Mouse (Mus musculus) layer of hippocampus, postnatal 25 days (tissue): ENCODE measurements around the gene Spata32. TPM values are rescaled to one million over a fixed set of nuclear protein-coding genes. Genes with fewer than 3 reads are reported as not detected.

Source experiments
- DNase-seq, 2 experiments: peaks; one replicate each; pipeline ENCODE4 v3.0.0; 2022; ENCODE audit warnings: mixed read lengths in 2 of 2, low spot score in 1 of 2; ENCODE audit errors: extremely low spot score in 1 of 2
- total RNA-seq, 2 experiments: library from RNA; stranded (reverse); gene quantifications; 2 replicates each; pipeline ENCODE4 v1.2.3; 2021

Gene Spata32
- total RNA-seq: 1 to 10 TPM in 1 of 2 experiments, under 1 TPM in 1; 0.81 to 1.7 TPM

DNA sequence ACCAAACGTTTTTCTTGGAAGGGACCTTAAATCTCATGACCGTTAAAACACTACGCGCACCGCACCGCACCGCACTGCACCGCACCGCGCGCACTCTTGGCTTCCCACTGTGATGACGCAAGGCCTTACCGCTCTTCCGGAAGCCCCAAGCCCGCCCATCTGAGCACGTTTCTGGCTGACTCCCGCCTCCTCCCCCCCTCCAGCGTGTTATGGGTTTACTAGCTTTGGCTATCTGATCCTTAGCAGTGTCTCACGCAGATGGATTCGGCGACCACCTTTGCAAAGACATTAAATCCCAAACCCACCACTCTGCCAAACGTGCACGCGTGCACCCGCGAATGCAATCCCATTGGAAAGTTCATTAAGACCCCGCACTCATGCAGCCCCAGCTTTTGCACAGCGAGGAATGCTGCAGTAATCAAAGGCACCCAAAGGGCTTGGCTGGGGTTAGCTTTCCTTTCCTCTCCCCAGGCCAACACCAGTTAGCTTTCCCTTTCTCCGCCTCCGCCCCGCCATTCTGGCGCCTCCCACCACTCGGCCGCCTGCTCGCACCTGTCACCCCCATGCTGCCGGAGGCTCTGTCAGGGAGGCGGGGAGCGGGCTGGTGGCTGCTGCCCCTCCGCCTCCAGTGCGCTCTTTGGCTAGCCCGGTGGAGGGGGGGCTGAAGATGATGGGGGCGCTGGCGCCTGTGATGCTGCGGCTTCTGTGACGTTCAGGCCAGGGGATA lies at the start of gene Spata32:
Spata32 (minus strand) TSS at position 643 of the 727 bp plus-strand sequence.
- DNase-seq: peak; percentile 48 to 53

- DNase-seq: peak; percentile 91 to 93
These were observed 49.4 kb upstream of the Spata32 start, which contains the start of gene Map3k14 for GRCm38 (mm10) chr11:103267346-103268219. TSS of gene Map3k14 (minus strand) at chr11:103267472.

DNA sequence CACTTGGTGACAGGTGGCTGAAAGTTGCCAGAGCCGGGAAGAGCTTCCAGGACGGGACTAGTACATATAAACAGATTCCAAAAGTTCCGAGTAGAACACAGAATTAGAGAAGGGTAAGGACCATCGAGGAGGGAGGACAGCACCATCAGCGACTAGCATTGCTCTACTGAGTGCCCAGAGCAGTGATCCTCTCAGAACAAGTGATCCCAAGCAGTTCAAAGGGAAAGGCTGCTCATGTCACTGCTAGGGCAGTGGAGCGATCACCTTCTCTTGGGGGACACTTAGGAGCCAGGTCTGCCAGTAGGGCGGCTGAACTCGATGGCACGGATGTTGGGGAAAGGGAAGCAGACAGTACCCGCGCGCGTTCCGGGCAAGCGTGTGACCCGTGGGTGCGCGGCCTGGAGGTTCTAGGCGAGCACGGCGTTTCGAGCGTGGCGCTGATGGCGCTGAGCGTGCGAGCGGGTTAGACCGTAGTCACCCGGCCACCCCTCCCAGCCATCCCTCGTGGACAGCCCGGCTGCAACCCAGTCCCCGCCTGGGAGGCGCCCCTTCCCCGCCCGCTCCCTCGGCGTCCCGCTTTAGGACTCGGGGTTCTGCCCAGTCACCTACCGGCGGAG lies 48.6 kb upstream of the Spata32 start:
- DNase-seq: no peak

- DNase-seq: no peak
These were observed 47.6 kb upstream of the Spata32 start for GRCm38 (mm10) chr11:103265856-103266255.

DNA sequence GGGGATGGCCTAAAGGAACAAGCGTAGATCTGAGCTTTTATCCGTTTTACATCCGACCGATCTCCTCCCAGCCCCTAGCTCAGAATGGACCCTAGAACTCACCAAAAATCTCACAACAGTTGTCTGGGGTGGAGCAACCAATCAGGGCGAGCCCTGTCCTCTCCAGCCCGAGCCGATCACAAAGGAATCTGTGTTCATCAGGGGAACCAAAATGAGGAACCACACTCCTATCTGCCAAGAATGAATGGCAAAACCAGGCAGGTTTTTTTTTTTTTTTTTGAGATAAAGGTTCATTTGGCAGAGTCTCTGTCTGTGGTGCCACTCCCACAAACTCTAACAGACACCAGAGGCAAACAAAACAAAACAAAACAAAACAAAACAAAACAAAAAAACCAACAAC lies 47.0 kb upstream of the Spata32 start:
- no peak for DNase-seq

DNA sequence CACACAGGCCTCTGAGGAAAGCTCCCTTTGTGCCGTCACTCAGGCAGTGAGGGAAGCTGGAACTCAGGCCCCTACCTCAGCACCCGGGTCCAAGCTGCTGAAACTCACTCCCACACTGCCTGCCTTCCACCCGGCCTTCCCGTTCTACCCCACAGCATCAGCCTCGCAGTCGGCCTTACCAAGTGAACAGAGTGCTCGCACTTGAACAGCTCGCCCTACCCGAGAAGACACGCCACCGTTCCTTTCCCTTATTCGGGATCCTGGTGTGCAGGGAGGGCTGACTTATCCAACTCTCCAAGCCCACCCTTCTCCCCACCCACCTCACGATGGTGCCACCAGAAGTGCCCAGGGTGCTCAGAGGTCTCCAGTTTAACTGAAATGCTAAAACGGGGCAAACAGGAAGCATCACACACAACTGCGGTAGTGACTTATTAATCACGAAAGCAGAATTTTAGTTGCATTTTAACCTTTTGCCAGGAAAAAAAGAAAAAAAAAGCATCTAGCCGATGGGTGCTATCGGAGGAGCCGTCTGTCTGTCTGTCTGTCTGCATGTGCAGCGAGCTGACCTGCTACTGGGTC lies 46.3 kb upstream of the Spata32 start:
- no peak for DNase-seq

DNA sequence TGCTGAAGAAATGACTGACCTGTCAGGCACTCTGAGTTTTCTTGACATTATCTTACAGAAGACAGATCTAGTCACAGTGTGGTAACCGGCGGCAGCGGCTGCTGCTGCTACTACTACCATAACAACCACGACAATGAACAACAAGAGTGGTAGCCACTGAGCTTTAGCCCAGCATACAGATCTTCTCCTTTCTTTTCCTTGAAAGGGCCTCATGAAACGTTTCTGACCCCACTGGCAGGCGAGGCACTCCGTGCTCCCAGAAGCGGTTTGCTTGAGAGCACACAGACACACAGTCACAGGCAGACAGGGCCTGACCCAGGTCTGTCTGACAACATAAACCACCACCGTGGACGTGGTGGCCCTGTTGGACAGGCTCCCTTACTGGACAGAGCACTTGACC lies 45.3 kb upstream of the Spata32 start:
- DNase-seq: no peak

DNA sequence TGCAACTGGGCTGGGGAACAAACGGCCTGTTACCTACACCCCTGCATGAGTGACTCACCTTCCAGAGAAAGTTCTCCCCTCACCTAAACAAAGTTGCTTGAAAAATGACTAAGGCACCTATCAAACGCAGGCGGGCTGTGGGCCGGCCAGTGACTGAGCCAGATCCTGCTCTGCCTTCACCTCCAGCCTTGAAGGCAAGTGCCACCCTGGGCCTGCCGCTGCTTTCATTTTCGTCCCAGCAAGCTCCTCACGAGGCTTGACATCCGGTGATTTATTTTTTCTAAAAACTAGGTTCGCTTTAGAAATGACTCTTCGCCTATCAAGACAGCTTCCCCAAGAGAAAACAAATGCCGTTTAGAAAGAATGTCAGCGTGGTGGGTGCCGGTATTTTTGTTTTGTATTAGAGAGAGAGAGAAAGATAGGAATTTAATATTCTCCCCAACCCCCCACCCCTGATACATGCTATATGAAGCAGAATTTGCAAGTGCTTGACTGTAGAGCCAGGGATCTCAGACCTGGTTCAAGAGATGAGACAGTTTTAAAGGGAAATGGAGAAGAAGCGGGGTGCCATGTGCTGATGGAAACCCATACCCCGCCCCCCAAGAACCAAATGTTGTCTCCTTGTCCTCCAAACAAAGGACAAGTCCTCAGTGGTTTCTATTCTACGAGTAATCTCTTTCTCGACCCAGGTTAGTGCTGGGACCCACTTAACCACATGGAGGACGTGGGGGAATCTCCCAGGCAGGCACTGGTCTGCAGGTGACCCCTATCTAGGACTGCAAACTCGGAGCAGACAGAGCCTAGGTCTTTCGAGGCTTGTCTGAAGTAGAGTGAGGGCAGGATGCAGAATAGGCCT lies 44.4 kb upstream of the Spata32 start:
- no peak for DNase-seq

DNA sequence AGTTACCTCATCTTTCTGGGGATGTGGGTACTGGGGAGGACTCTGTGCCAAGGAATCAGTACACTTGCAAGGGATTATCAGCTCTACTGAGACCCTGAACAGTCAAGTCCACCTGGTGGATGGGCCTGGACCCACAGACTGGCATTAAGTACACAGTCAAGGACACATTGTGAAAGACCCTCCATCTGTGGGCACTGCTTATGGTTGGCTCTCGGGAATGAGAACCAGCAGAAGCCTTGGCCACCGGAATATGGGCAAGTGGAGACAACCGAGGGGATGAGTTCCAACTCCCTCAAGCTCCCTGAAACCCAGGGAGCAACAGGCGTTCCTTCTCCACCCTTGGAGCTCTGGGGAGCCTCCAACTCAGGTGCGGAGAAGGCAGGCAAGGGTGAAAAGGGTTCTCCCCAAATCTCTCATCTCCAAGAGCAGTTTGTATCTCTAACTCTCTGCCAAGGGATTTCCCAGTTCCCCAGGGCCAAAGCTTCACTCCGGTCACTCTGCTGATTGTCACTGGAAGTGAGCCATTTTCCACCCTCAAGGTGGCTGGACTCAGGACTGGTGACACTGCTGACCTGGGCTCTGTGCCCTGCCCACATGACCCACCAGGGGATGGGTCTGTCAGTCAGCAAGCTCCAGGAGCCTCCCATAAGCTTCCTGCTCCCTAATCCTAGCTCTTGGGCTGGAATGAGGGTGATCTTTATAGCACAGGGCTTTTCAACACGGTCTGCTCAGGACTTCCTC lies 43.6 kb upstream of the Spata32 start:
- no peak for DNase-seq

GRCm38 (mm10) chr11:103260515-103261192 lies 42.4 kb upstream of the Spata32 start:
- DNase-seq: no peak

DNA sequence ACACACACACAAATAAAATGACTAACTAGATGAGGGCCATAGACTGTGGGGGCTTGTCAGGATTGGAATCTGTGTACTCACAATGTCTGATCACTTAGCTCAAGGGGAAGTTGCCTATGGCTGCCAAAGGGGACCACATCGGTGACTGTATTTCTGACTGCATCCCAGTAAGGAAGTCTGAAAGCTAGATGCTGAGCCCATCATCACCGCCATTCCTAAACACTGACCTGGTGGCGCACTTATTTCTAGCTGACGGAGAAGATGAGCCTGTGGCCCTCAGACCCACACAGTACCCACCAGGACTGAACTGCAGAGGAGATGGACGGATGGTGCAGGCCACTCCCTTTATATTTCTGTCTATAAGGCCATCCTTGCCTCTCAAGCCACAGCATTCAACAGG lies 41.8 kb upstream of the Spata32 start:
- DNase-seq: no peak

DNA sequence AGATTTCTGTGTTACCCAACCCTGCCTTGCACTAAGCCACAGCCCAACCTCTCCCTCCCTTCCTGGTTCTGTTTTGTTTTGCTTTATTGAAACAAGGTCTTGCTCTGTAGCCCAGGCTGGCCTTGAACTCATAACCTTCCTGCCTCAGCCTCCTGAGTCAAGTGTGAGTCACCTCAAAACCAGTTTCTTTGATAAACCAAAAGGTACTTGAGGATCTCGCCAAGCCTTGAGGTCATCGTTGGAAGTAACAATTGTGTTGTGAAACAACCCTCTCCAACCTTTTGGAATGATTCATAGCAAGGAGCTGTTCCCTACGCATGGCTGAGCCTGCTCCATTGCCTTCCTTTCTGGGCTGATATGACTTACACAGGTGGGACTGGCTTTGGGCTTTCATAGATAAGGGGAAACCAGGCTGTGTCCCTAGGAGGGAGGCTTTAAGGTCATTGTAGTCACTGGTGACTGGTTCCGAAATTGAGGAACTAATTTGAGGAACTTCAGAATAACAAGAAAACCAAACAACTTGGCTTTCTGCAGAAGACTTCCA lies 39.8 kb upstream of the Spata32 start:
- DNase-seq: no peak

DNA sequence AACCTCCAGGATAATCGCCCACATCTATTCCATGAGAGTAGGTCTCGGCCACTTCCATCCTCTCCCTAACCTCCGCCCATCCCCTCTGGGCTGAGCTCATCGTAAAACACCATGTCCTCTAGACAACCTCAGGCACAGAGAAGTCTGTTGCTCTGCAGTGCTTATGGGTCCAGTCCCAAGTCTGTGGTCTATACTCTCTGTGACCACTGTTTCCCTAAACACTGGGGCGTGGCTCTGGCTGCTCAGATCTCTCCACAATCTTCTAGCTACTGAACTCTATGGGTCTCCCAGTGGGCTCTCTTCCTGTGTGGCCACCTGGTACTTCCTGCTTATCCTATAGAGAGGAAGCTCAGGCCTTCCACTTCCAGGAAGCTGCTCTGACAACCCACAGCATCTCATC lies 35.4 kb upstream of the Spata32 start:
- no peak for DNase-seq

- DNase-seq: no peak
These were observed 34.1 kb upstream of the Spata32 start for GRCm38 (mm10) chr11:103252380-103252779.

GRCm38 (mm10) chr11:103250324-103250723 lies 32.1 kb upstream of the Spata32 start:
- DNase-seq: no peak

DNA sequence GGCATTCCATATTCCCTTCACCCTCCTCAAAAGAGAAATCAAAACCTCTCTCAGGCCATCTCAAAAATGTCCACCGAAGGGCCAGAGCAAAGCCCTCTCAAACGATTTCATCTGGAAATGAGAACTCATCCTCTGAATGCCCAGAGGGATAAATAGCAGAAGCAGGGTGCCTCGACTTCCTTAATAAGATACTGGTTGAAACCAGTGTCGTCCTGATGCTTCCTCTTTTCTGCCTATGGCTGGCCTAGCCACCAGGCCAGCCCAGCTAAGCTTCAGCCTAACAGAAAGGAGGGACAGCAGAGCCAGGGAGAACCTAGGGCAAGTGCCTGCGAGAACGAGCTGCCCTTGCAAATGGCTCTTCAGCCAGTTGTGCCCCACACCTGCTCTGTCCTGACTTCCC lies 31.3 kb upstream of the Spata32 start:
- no peak for DNase-seq

DNA sequence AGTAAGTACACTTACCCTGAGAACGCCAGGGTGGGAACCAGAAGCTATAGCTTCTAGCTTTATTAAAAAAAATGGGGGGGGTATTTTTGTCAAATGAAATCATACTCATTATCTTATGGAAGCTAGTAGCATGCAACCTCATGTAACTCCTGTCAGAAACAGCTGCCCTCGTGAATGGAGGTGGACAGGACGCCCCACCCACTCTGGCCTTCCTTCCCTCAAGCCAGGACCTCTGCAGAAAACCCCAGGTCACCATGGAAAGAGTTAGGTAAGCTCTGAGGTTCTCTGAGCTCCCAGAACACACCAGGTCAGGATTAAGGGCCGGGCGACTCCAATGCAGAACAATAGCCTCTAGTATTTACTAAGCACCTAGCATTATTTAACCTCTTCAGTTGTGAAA lies 30.6 kb upstream of the Spata32 start:
- DNase-seq: no peak

DNA sequence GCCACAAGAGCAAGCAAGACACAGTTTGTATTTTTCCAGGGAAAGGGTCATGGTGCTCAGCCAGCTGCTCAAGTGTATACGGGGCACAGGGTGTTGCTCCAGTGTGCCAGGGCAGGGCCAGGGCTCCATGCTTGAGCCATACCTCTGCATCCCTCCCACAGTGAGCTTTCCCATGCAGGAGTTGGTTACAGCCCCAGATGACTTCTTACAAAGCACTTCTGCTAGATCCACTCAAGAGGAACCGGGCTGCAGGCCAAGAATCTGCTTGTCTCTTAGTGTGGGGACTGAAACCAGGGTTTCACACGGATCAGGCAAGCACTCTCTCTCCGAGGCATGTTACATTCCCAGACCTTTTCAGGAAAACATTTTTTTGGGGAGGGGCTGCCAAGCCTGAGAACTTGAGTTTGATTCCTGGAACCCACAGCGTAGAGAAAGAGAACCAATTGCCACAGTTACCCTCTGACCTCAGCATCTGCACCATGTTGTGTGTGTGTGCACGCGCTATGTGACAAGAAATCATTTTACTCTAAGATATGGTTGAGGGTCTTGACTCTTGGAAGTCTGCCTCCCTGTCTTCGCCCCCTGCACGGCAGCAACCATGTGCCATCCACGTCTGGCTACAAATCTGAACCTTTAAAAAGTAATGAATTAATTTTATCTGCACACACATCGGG lies 29.4 kb upstream of the Spata32 start:
- peak in 1 of 2 experiments; percentile 69 for DNase-seq
